Mouse (Mus musculus): ENCODE measurements around the gene Fbxo40.

DNA sequence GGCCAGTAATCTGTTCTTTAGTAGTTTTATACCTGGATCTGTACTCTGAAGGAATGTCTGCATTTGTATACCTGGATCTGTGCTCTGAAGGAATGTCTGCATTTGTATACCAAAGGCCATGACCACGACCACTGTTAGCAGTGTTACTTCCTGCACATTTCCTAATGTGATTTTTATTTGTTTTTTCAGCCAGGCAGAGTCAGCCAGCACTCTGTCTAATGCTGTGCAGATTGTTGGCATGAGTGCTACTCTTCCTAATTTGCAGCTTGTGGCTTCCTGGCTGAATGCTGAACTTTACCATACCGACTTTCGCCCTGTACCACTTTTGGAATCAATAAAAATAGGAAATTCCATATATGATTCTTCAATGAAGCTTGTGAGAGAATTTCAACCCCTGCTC is 37.3 kb upstream of the Fbxo40 start:
- TF ChIP-seq CTCF (IDR thresholded peaks at IDR 0.05; ENCODE audit: low read depth) (no peak), EP300 (IDR thresholded peaks at IDR 0.05; ENCODE audit: low read depth) (no peak)

Measured in heart, postnatal 0 days (tissue).